Mouse (Mus musculus): Measurements from ENCODE around the gene Rnd2. TPM values are rescaled to one million over a fixed set of nuclear protein-coding genes. Genes with fewer than 3 reads are reported as not detected.

Rnd2 gene
- polyA plus RNA-seq (2017; shearing (Covaris generic)): 1 to 10 TPM in 1 of 2 experiments, under 1 TPM in 1; 0.30 to 3.6 TPM

DNA sequence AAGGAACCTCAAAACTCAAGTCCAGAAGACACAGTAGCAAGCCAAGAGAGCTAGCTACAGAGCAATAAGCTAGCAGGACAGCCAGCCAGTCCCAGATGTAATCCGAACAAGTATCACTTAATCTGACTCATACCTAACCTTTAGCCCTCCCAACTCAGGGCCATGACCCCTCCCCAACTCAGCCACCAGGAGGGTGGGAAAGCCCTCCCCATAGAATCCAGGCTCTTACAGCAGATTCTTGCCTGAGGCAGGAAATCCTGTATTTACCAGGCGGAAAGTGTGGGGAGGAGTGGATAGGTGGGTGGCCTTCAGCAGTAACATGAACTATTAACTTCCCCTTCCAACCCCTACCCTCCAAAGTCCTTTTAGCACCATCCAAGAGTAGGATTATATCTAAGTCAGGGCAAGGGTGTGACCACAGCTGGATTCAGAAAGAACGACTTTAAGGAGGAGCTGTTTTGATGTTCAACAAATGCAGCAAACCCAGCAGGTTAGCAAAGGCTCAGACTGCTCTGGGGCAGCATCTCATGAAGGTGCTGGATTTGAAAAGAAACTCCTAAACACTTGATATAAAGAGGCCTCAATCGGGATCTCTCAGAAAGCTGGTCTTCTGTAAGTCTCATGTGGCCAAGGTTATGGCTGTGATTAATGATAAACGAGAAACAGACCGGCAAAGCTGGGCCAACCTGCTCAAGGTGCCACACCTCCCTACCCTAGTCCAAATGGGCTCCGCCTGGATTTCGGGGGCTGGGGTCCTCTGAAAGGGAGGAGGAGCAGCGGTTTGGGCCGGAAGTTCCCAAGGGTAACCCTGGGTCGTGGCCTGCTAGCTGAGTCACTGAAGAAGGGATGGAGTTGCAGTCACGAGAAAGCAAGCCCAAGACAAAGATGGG, at the start of gene Rnd2:
TSS of gene Rnd2 (plus strand) at position 789 of the 890 bp plus-strand sequence.

DNA sequence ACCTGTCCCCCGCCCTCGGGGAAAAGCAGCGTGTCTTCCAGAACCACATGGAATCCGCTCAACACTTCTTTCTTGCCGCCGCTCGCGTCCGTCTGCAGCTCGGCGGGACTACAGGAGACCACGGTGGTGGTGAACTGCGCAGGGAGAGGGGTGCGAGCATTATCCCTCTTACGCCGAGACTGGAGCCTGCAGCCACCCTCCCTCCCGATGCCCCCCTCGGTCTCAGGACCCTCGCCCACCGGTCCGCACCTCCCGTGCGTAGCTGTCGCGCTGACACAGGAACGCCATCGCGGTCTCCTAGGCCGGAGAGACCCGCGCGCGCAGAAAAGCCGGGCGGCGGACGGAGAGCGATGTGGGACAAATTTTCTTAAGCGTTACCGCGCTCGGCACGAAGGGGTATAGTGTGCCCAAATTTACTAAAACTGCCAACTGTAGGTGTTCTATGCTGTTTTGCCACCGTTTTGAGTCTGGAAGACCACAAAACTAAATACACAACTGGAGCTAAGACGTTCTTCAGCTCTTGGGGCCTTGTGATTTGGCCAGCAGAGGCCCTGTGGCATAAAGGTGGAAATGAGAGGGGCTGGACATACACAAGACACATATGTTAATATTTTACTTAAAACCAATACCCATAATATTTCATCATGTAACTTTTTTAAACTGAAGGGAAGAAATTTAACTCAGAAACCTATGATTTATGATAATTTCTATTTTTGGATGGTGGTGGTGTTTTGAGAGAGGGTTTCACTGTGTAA, 47.5 kb upstream of the Rnd2 start, which contains the start of gene Aarsd1:
TSS of gene Aarsd1 (minus strand) at position 515 of the 755 bp plus-strand sequence.

DNA sequence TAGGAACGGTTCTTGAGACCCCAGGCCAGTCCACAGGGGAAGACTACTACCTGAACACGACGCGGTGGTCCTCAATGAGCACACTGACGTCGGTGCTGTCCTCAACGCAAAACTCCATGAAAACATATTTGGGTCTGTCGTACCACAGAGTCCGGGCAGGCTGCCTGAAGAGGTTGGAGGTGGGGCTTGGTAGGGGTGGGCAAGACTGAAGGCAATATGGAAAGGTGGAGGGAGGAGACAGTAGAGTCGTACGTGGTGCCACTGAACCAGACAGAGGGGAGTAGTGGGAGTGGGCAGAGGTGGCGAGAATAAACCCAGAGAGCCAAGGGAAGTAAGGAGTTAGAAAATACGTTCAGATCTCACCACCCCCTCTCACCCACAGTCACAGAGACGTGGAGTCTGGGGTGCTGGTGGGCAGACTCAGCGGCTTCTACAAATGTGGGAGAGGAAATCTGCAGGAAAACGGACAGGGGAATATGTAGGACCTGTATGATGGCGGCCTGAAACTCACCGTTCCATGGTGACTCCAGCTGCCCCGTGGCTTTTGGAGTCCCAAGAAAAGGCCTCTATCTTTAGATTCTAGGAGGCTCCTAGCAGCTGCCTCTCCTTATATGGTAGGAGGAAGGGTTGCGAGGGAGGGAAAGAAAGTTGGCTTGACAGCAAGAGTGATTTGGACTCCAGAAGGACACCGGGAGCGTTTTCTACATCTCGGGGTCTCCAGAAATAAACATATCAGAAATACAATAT, 40.5 kb upstream of the Rnd2 start, which contains the start of gene Gm27029:
TSS of gene Gm27029 (minus strand) at position 692 of the 747 bp plus-strand sequence.

DNA sequence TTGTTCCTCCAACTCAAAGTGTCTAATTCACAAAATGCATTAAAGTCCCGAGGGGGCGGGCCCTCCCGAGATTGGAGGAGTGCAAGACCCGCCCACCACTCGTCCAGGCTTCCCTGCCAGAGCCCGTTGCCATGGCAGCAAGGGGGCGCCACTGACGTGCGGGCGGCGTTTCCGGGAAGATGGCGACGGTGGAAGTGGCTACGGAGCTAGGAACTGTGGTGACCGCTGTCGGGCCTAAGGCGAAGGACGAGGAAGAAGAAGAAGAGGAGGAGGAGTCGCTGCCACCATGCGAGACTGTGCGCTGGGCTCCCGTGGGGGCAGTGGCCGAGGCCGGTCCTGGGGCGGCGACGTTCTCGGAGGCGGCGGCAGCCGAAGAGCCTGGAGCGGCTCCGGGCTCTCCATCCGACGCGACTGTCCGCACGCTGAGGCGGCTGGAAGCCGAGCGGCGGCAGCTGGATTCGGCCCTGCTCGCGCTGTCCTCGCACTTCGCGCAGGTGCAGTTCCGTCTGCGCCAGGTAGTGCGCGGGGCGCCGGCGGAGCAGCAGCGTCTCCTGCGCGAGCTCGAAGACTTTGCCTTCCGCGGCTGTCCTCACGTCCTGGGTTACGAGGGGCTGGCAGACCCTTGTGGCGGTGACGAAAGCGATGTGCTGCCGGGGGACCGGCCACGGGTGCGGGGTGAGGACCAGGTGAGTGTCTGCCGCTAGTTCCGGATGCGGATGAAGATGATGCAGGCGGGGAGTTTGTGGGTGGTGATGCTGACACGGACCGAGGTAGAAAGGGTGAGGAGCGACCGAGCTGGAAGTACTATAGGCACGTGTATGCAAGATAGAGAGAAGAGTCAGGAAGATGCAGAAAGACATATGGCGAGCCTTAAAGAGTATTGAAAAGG, 39.6 kb upstream of the Rnd2 start, which contains the start of the genes Rundc1 and Ptges3l:
TSS of gene Rundc1 (plus strand) at position 161 of the 889 bp plus-strand sequence.
TSS of gene Ptges3l (minus strand) at position 409 of the 889 bp plus-strand sequence.

DNA sequence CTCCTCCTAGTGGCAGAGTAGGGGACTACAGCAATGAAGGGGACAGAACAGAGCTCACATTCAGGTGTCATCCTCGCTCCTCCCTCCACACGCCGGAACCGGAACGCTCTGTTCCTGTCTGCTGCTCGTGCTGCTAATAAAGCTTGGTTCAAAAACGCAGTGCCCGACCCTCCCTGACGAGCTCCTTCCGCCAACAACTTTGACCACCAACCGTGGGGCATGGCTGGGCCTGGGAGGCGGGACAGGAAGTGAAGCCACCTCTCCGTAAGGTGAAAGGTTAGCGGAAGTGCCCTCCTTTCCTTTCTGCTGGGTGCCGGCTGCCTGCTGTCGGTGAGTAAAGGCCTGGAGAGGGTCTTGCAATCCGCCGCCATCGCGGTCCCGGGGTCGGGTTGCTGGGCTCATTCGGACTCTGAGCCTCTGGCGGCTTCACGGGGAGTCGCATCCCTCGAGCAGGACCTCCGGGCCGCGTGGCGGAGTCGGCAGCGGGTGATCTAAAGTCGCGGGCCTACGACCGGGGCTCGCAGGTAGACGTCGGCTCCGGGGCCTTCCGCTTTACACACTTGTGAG, 22.6 kb upstream of the Rnd2 start, which contains the start of gene Rpl27:
TSS of gene Rpl27 (plus strand) at position 172 of the 567 bp plus-strand sequence.

DNA sequence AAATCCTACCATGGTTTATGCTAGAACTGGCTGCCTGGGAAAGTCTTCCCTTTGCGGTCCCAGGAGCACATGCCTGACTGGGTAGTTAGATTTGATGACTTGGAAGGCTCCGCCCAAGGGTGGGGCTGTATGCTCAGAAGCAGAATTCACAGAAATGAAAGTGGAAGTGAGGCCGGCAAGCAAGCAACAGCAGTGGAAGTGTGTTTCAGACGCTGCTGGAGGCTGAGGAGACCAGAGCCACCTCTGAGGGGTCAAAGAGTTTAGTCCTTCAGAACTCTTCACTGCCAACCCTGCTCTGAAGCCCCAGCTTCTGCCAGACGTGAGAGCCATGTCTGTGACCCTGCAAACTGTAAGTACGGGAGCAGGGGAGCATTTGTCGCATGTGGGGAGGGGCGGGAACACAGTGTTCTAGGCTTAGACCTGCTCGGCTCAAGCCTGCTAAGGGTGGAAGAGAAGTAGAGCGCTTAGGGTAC, 16.5 kb upstream of the Rnd2 start, which contains the start of gene Ifi35:
TSS of gene Ifi35 (plus strand) at position 134 of the 473 bp plus-strand sequence.

DNA sequence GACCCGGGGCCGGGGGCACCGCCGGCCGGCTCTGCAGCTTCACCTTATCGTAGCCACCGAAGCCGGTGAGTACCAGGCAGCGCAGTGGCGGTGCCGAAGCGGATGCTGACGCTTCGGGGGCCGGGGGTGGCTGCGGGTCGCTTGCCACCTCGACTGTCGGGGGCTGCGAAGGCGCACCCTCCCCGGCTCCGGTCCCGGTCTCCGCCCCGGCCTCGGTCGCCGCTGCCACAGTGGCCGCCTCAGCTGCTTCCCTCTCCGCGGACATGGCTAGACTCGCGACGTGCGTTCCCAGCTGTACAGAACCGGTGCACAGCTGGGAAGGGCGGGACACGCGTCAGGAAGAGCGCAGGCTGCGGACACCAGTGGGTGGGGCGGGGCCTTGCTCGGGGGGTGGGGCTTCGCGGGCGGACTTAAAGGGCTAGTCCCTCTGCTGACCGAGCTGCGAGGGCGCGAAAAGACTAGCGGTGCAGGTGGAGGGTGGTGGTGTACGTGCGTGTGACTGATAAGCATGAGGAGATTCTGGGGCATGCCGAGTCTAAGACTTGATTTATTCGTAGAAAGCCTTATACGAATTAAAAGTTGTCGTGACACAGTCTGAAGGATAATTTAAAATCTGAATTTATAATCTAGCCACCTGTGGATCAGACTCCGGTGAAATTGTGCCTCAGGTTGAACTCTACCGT, 1.2 kb downstream of the Rnd2 start, which contains the start of gene Vat1:
TSS of gene Vat1 (minus strand) at position 362 of the 683 bp plus-strand sequence.

Other genes with a start within 250 kb of the Rnd2 start
- 10 to 100 TPM; 66.9 to 83.4 TPM for gene Ezh1, start 238.5 kb upstream of the Rnd2 start, polyA plus RNA-seq (2017; shearing (Covaris generic))
- 1 to 10 TPM in 1 of 2 experiments, not detected in 1; 1.3 TPM for gene Ramp2, start 219.0 kb upstream of the Rnd2 start, polyA plus RNA-seq (2017; shearing (Covaris generic))
- 100 to 1,000 TPM; 145 to 147 TPM for gene Vps25, start 211.3 kb upstream of the Rnd2 start, polyA plus RNA-seq (2017; shearing (Covaris generic))
- 1 to 10 TPM; 2.7 to 2.9 TPM for gene Wnk4, start 204.4 kb upstream of the Rnd2 start, polyA plus RNA-seq (2017; shearing (Covaris generic))
- gene Cntd1, start 186.0 kb upstream of the Rnd2 start, polyA plus RNA-seq (2017; shearing (Covaris generic)): 1 to 10 TPM in 1 of 2 experiments, under 1 TPM in 1; 0.90 to 1.2 TPM
- 100 to 1,000 TPM; 101 to 110 TPM for gene Coa3, start 185.9 kb upstream of the Rnd2 start, polyA plus RNA-seq (2017; shearing (Covaris generic))
- 100 to 1,000 TPM; 184 to 206 TPM for gene Becn1, start 162.7 kb upstream of the Rnd2 start, polyA plus RNA-seq (2017; shearing (Covaris generic))
- gene Psme3, start 148.8 kb upstream of the Rnd2 start, polyA plus RNA-seq (2017; shearing (Covaris generic)): 100 to 1,000 TPM; 161 to 164 TPM
- gene Aoc2, start 139.9 kb upstream of the Rnd2 start, polyA plus RNA-seq (2017; shearing (Covaris generic)): 1 to 10 TPM; 3.5 to 4.0 TPM
- gene Aoc3, start 134.4 kb upstream of the Rnd2 start, polyA plus RNA-seq (2017; shearing (Covaris generic)): under 1 TPM; 0.09 to 0.12 TPM
- gene G6pc, start 97.4 kb upstream of the Rnd2 start, polyA plus RNA-seq (2017; shearing (Covaris generic)): not detected
- 10 to 100 TPM; 30.6 to 35.3 TPM for gene Aarsd1, start 47.4 kb upstream of the Rnd2 start, polyA plus RNA-seq (2017; shearing (Covaris generic))
- gene Gm27029, start 40.2 kb upstream of the Rnd2 start, polyA plus RNA-seq (2017; shearing (Covaris generic)): 1 to 10 TPM; 1.5 to 3.9 TPM
- gene Rundc1, start 39.9 kb upstream of the Rnd2 start, polyA plus RNA-seq (2017; shearing (Covaris generic)): 10 to 100 TPM; 28.1 to 38.0 TPM
- gene Ptges3l, start 39.7 kb upstream of the Rnd2 start, polyA plus RNA-seq (2017; shearing (Covaris generic)): 1 to 10 TPM; 4.3 to 5.1 TPM
- 100 to 1,000 TPM; 267 to 297 TPM for gene Rpl27, start 22.7 kb upstream of the Rnd2 start, polyA plus RNA-seq (2017; shearing (Covaris generic))
- 100 to 1,000 TPM; 165 to 180 TPM for gene Ifi35, start 16.6 kb upstream of the Rnd2 start, polyA plus RNA-seq (2017; shearing (Covaris generic))
- gene Vat1, start 1.2 kb downstream of the Rnd2 start, polyA plus RNA-seq (2017; shearing (Covaris generic)): under 1 TPM; 0.70 to 0.72 TPM
- gene Brca1, start 87.0 kb downstream of the Rnd2 start, polyA plus RNA-seq (2017; shearing (Covaris generic)): 1 to 10 TPM; 1.5 to 3.2 TPM
- 100 to 1,000 TPM in 1 of 2 experiments, 10 to 100 TPM in 1; 96.3 to 115 TPM for gene Nbr1, start 87.2 kb downstream of the Rnd2 start, polyA plus RNA-seq (2017; shearing (Covaris generic))
- 10 to 100 TPM; 12.2 to 12.5 TPM for gene Tmem106a, start 117.2 kb downstream of the Rnd2 start, polyA plus RNA-seq (2017; shearing (Covaris generic))
- gene Gm11634, start 134.3 kb downstream of the Rnd2 start, polyA plus RNA-seq (2017; shearing (Covaris generic)): 1 to 10 TPM in 1 of 2 experiments, under 1 TPM in 1; 0.29 to 1.6 TPM
- gene Rdm1, start 162.2 kb downstream of the Rnd2 start, polyA plus RNA-seq (2017; shearing (Covaris generic)): 10 to 100 TPM; 54.0 to 80.1 TPM
- gene Arl4d, start 200.5 kb downstream of the Rnd2 start, polyA plus RNA-seq (2017; shearing (Covaris generic)): 1 to 10 TPM; 2.0 to 8.3 TPM